Mouse (Mus musculus): ENCODE results near the gene Olfr204.
"Not testable (repeated sequence)": the region's sequence is repeated elsewhere in the genome, so short reads cannot be mapped to it uniquely, and the experiment has no call there.

Gene Olfr204

GRCm38 (mm10) chr16:59318148-59318547, at the start of gene Olfr204:
Gene Olfr204, minus strand, starts transcription at chr16:59318248.
- no peak for DNase-seq (ENCODE audit: low read depth, low spot score)

GRCm38 (mm10) chr16:59363893-59364292, 45.8 kb upstream of the Olfr204 start, which contains the start of gene Olfr209:
Gene Olfr209, minus strand, starts transcription at chr16:59363993.
- DNase-seq (ENCODE audit: low read depth, low spot score): no peak

GRCm38 (mm10) chr16:59349146-59349545, 31.1 kb upstream of the Olfr204 start, which contains the start of gene Olfr206:
Gene Olfr206, minus strand, starts transcription at chr16:59349246.
- DNase-seq (ENCODE audit: low read depth, low spot score): no peak

GRCm38 (mm10) chr16:59331038-59331437, 13.0 kb upstream of the Olfr204 start, which contains the start of gene Olfr205:
Gene Olfr205, minus strand, starts transcription at chr16:59331138.
- no peak for DNase-seq (ENCODE audit: low read depth, low spot score)

GRCm38 (mm10) chr16:59323262-59323661, 5.2 kb upstream of the Olfr204 start:
- not testable (repeated sequence) for DNase-seq (ENCODE audit: low read depth, low spot score)

GRCm38 (mm10) chr16:59298581-59298980, 19.5 kb downstream of the Olfr204 start, which contains the start of gene Olfr203:
Gene Olfr203, plus strand, starts transcription at chr16:59298881.
- DNase-seq (ENCODE audit: low read depth, low spot score): no peak

- DNase-seq (ENCODE audit: low read depth, low spot score): not testable (repeated sequence)
Measured at GRCm38 (mm10) chr16:59287576-59287975, 30.5 kb downstream of the Olfr204 start.

GRCm38 (mm10) chr16:59286693-59287092, 31.4 kb downstream of the Olfr204 start, which contains the start of gene Olfr202:
Gene Olfr202, minus strand, starts transcription at chr16:59286793.
- no peak for DNase-seq (ENCODE audit: low read depth, low spot score)

GRCm38 (mm10) chr16:59283476-59283875, 34.6 kb downstream of the Olfr204 start:
- DNase-seq (ENCODE audit: low read depth, low spot score): no peak

- DNase-seq (ENCODE audit: low read depth, low spot score): no peak
Measured at GRCm38 (mm10) chr16:59280542-59280941, 37.5 kb downstream of the Olfr204 start.

GRCm38 (mm10) chr16:59272532-59272931, 45.5 kb downstream of the Olfr204 start, which contains the start of gene Olfr201:
Gene Olfr201, minus strand, starts transcription at chr16:59272632.
- DNase-seq (ENCODE audit: low read depth, low spot score): not testable (repeated sequence)

- DNase-seq (ENCODE audit: low read depth, low spot score): not testable (repeated sequence)
Measured at GRCm38 (mm10) chr16:59269097-59269496, 49.0 kb downstream of the Olfr204 start.
